Mouse (Mus musculus) C2C12 (cell line): Measurements from ENCODE around the gene Kirrel3. TPM values are rescaled to one million over a fixed set of nuclear protein-coding genes. Genes with fewer than 3 reads are reported as not detected.

Source experiments
- H3K27me3 ChIP-seq: one replicate; pipeline ENCODE4 v1.6.1; 2011; ENCODE audit not compliant: control insufficient read depth, insufficient read depth, insufficient read length
- H3K36me3 ChIP-seq: one replicate; pipeline ENCODE4 v1.6.1; 2011; ENCODE audit not compliant: control insufficient read depth, insufficient read depth
- H3K4me3 ChIP-seq: one replicate; pipeline ENCODE4 v1.5.1; 2011; ENCODE audit warnings: mild to moderate bottlenecking, control low read depth; ENCODE audit not compliant: poor library complexity, insufficient read depth, severe bottlenecking
- H3K79me2 ChIP-seq: one replicate; pipeline ENCODE4 v1.6.1; 2011; ENCODE audit not compliant: control insufficient read depth, insufficient read depth
- H3K79me3 ChIP-seq: one replicate; pipeline ENCODE4 v1.6.1; 2011; ENCODE audit warnings: low read depth, control low read depth
- H3ac ChIP-seq: one replicate; pipeline ENCODE3; 2011; ENCODE audit warnings: low read depth; ENCODE audit not compliant: control insufficient read depth, insufficient read length
- CEBPB ChIP-seq: IDR thresholded peaks from one replicate; pipeline ENCODE4 v1.6.1; 2011; ENCODE audit warnings: low read depth, mild to moderate bottlenecking, control low read depth, moderate library complexity
- CTCF ChIP-seq: IDR thresholded peaks from one replicate; pipeline ENCODE4 v1.5.1; 2011; ENCODE audit not compliant: control insufficient read depth, insufficient read depth, insufficient read length
- FOSL1 ChIP-seq: IDR thresholded peaks from one replicate; pipeline ENCODE4 v1.8.0; 2011; ENCODE audit warnings: mild to moderate bottlenecking, low read length; ENCODE audit not compliant: poor library complexity, insufficient read depth, severe bottlenecking
- MAX ChIP-seq: IDR thresholded peaks from one replicate; pipeline ENCODE4 v1.6.1; 2011; ENCODE audit warnings: mild to moderate bottlenecking, control low read depth
- MYOD1 ChIP-seq: IDR thresholded peaks from one replicate; pipeline ENCODE4 v1.6.1; 2011; ENCODE audit warnings: low read depth; ENCODE audit not compliant: control insufficient read depth, insufficient read length
- MYOG ChIP-seq: IDR thresholded peaks from one replicate; pipeline ENCODE4 v1.6.1; 2011; ENCODE audit not compliant: control insufficient read depth, insufficient read length; ENCODE audit errors: extremely low read depth
- USF1 ChIP-seq: IDR thresholded peaks from one replicate; pipeline ENCODE4 v1.6.1; 2011; ENCODE audit warnings: low read depth, mild to moderate bottlenecking, control low read depth, moderate library complexity
- polyA plus RNA-seq: library from polyadenylated mRNA; unstranded; fragments of >200 nt; fragmentation: generic; extraction: Trizol; gene quantifications from one replicate; pipeline ENCODE4 v1.2.1, GENCODE M21; 2012; ENCODE audit warnings: missing spikeins

The Kirrel3 gene
- polyA plus RNA-seq, 1 experiment, result 5.2 TPM

DNA sequence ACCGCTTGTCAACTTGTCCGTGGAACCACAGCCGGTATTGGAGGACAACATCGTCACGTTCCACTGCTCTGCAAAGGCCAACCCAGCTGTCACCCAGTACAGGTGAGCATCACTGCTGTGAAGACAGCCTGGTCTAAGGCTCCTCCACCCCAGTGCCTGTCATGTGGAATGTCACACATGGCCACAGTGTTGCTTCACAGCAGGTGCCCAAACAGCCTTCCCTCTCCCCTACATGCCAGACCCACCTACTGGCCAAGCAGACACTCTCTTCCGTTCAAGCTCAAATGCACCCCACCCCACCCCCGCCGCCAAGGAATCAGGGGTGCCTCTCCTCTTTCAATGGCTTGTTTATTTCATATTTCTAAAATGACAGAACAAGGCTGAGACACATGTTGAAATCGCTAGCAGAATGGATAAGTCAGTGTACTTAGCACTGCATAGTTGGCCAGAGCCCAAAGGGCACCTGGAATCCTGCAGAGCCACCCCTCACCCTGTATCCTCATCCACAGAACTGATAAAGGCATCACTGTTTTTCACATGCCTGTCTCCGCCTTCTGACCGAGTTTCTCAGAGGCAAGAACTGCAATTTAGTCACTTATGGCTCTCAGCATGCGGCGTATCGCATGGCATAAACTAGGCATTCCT lies 522.1 kb downstream of the Kirrel3 start:
- Histone ChIP-seq H3K79me2 (no peaks in the 10 kb centered on the region), H3K27me3 (no peaks in the 10 kb centered on the region), H3K4me3 (no peak overlapping the region), H3K79me3 (no peaks in the 10 kb centered on the region), H3ac (no peak overlapping the region), H3K36me3 (no peaks in the 10 kb centered on the region)
- no peak for TF ChIP-seq MAX
- no peak for TF ChIP-seq CTCF
- TF ChIP-seq FOSL1, result no peak
- TF ChIP-seq CEBPB, result no peak
- no peak for TF ChIP-seq MYOG
- TF ChIP-seq MYOD1, result no peak
- no peak for TF ChIP-seq USF1

DNA sequence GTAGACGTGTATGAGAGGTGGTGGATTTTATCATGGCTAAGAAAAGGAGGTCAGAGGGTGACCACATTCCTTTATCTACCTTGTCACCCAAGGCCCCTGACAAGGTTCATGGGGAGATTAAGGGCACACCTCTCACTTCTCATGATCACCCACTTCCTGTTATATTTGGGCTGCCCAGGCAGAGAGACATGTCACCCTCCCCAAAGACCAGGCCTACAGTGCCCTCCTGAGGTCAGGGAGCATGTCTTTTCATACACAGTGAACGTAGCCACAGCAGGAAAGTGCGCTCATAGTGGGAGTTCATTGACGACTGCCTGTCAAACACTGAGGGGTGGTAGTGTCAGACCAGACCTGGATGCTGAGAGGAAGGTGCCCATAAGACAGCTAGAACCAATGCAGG lies 531.1 kb downstream of the Kirrel3 start:
- Histone ChIP-seq H3ac (no peak overlapping the region), H3K79me3 (no peaks in the 10 kb centered on the region), H3K27me3 (no peaks in the 10 kb centered on the region), H3K4me3 (no peak overlapping the region), H3K36me3 (no peaks in the 10 kb centered on the region), H3K79me2 (no peaks in the 10 kb centered on the region)
- TF ChIP-seq MAX (no peak), CTCF (peak; percentile 87)

DNA sequence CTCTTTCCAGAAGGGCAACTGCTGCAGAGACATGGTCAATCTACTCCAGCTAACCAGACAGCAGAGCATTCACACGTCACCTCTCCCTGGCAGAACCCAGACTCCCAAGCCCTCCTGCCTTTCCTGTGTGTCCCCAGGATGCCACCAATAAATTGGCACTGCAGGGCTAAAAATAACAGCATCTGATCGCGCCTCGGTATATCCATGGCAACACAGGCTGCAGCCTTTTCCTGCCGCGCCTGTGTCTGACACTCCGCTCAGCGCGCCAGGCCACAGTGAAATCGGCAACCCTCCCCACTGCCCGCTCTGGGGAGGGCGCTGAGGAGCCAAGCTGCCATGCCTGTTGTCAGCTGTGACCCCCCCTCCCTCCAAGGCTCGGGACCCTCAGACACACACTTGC lies 531.9 kb downstream of the Kirrel3 start:
- Histone ChIP-seq H3K79me2 (no peaks in the 10 kb centered on the region), H3K27me3 (no peaks in the 10 kb centered on the region), H3K4me3 (no peak overlapping the region), H3K79me3 (no peaks in the 10 kb centered on the region), H3ac (no peak overlapping the region), H3K36me3 (no peaks in the 10 kb centered on the region)
- no peak for TF ChIP-seq MYOG
- TF ChIP-seq CEBPB, result no peak
- no peak for TF ChIP-seq CTCF
- no peak for TF ChIP-seq FOSL1
- TF ChIP-seq MAX, result no peak
- no peak for TF ChIP-seq USF1
- TF ChIP-seq MYOD1, result no peak

DNA sequence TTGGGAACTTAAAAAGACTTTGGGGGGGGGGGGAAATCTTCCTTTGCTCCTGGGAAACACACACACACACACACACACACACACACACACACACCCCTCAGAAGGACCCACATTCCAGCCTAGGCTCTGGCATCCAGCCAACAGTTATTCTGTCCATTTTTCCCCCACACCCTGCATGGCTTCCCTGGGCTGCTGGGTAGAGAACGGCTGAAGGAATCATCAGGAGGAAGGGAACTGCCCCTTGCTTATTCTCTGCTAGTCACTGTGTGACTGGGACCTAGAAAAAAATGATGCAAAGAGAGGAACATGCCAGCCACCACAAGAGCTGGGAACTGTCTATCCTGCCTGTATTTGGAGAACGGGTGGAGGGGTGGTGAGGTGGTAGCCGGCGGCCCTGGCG lies 532.4 kb downstream of the Kirrel3 start:
- Histone ChIP-seq H3K4me3 (no peak overlapping the region), H3K79me2 (no peaks in the 10 kb centered on the region), H3K27me3 (no peaks in the 10 kb centered on the region), H3K36me3 (no peaks in the 10 kb centered on the region), H3K79me3 (no peaks in the 10 kb centered on the region), H3ac (no peak overlapping the region)
- TF ChIP-seq FOSL1 (no peak), CTCF (no peak), CEBPB (no peak), MAX (no peak), MYOG (no peak), MYOD1 (no peak), USF1 (no peak)

DNA sequence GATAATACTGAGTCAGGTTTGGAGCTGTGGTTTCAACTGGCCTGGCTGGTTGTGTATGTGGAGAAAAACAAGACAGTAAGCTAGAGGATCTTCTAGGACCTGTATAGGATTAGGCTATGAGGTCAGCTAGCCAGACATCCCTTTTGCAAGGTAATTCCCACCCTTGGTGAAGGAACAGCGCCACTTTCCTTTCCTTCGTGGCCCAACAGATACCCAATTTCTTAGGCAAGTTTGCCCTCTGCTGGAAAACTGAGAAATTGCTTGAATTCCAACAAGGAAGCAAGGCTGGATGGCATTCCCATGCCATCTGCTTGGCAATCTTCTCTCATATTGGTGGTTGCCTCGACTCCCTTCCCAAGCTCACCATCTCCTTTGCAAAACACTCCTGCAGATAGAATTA lies 533.7 kb downstream of the Kirrel3 start:
- Histone ChIP-seq H3K36me3 (no peaks in the 10 kb centered on the region), H3K79me2 (no peaks in the 10 kb centered on the region), H3K27me3 (no peaks in the 10 kb centered on the region), H3ac (no peak overlapping the region), H3K4me3 (no peak overlapping the region), H3K79me3 (no peaks in the 10 kb centered on the region)
- TF ChIP-seq MYOD1 (no peak), CTCF (peak; percentile 61)

DNA sequence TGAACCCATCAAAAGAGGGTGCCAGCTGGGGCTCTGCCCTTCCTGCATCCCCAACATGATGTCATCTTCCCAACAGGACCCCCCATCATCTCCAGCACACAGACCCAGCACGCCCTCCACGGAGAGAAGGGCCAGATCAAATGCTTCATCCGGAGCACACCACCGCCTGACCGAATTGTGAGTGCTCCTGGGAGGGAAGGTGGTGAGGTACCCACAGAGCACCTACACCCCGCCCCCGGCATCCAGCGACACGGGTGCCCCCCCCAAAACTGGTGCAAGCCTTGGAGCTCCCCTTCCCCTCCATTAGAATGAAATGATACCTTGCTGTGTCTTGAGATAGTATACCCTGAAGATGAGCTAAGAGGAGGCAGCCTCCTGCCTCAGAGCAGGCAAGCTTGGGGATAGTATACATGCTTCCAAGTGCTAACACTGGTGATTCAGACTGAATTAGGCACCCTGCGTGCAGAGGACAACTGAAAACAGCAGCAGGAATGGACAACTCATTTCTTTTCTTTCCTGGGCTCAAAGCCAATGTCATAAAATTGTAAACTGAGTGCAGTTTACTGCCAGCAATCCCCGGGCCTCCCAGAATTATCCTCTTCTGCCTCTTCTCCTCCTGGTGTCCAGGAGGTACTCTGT lies 534.4 kb downstream of the Kirrel3 start:
- Histone ChIP-seq H3K36me3 (no peaks in the 10 kb centered on the region), H3K79me2 (no peaks in the 10 kb centered on the region), H3K79me3 (no peaks in the 10 kb centered on the region), H3ac (no peak overlapping the region), H3K27me3 (no peaks in the 10 kb centered on the region), H3K4me3 (no peak overlapping the region)
- TF ChIP-seq MYOD1 (no peak), CEBPB (no peak), FOSL1 (no peak), MAX (no peak), USF1 (no peak), CTCF (no peak), MYOG (no peak)
